Mouse (Mus musculus) left cerebral cortex, adult 18-20 months (tissue): ENCODE measurements around the gene Emp3. TPM values are rescaled to one million over a fixed set of nuclear protein-coding genes. Genes with fewer than 3 reads are reported as not detected.

Experiments used
- DNase-seq, 2 experiments: peaks; one replicate each; pipeline ENCODE4 v3.0.0; 2021 to 2022; ENCODE audit warnings: low spot score in 2 of 2, mixed read lengths in 1 of 2
- total RNA-seq, 2 experiments: library from RNA; stranded (reverse); gene quantifications; 2 replicates each; pipeline ENCODE4 v1.2.3; 2021

The Emp3 gene
- total RNA-seq, 2 experiments from 2014 or later: 5.5 to 8.4 TPM

DNA sequence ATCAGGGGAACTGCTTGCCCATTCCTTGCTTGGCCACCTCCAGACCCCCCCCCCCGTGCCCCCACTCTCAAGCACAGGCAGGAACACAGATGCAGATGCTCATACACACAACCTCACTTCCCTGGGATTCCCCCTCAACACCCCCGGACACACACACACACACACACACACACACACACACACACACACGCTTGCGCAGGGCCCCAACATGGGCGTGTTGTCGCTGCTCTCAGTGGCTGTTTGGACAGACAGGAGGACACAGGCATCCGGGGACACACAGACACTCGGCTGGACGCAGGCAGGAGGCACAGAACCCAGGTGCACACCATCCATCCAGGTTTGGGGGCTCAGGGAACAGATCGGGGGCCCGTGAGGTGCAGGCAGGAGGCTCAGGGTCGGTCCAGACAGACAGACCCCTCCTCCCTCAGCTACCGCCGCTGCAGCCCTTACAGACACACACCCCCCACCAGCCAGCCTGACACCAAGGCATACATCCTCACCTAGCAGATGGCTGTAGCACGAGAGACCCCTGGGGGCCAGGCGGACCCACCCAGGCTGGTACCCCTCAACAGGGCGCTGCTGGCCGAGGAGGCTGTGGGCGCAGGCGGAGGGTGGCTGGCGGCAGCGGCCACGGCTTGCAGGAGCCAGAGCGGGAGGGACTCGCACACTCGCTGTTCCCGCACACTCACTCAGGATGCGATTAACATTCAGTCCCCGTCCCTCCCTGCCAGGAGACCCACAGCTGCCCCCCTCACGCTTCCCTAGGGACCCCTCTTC is 50.7 kb downstream of the Emp3 start:
- DNase-seq: peak in 1 of 2 experiments; percentile 12

DNA sequence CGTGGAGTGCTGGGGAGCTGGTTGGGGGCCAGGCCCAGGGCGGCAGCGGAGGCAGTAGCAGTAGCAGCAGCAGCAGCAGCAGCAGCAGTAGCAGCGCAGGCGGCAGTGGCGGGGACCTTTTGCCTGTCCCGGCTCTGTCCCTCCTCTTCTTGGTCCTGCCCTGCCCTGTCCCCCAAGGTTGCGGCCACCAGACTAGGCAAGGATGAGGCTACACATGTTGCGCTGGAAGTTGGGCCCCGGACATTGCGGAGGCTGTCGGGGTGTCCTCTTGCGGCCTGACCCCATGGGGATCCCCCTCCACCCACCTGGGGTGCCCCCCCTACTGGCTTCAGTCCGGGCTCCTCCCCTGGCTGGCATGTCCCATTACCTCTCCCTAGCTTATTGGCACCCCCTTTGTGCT is 51.4 kb downstream of the Emp3 start:
- DNase-seq: no peak

DNA sequence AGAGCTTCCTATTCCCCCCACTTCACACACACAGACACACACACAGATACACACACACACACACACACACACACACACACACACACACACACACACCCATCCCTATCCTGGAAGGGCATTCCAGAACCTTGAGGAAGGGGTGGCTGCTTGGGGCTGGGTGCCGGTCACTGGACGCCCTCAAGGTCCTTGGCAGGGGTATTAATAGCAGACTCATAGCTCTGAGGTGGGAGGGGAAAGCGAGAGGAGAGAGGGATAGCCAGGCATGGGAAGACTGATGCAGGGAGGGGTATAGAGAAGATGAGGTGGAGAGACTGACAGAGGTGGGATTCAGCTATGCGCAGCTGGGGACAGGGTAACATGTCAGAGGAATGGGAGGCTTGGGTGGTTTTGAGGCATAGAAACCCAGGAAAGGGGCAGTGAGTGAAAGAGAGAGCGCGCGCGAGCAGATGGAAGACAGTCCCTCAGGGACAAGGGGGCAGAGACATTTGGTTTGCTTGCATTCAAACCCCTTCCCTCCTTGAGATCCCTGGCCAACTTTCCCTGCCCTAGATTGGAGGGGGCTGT is 52.0 kb downstream of the Emp3 start:
- no peak for DNase-seq

Other genes with a start within 250 kb of the Emp3 start
- 10 to 100 TPM; 11.1 to 13.3 TPM for gene Ntn5, start 237.4 kb downstream of the Emp3 start, total RNA-seq
- gene Sec1, start 227.0 kb downstream of the Emp3 start, total RNA-seq: 1 to 10 TPM; 1.2 to 1.7 TPM
- gene Car11, start 221.6 kb downstream of the Emp3 start, total RNA-seq: 100 to 1,000 TPM; 215 to 220 TPM
- 10 to 100 TPM; 63.1 to 84.6 TPM for gene Dbp, start 216.3 kb downstream of the Emp3 start, total RNA-seq
- gene Rpl18, start 205.9 kb downstream of the Emp3 start, total RNA-seq: 100 to 1,000 TPM; 331 to 369 TPM
- gene Sphk2, start 203.4 kb downstream of the Emp3 start, total RNA-seq: 10 to 100 TPM; 32.3 to 33.0 TPM
- under 1 TPM in 1 of 2 experiments, not detected in 1; 0.21 TPM for gene Fam83e, start 200.2 kb downstream of the Emp3 start, total RNA-seq
- gene Spaca4, start 195.6 kb downstream of the Emp3 start, total RNA-seq: not detected
- 100 to 1,000 TPM; 229 to 237 TPM for gene Lmtk3, start 137.7 kb downstream of the Emp3 start, total RNA-seq
- gene Sult2b1, start 136.7 kb downstream of the Emp3 start, total RNA-seq: 10 to 100 TPM; 11.3 to 13.7 TPM
- gene Cyth2, start 106.8 kb downstream of the Emp3 start, total RNA-seq: 100 to 1,000 TPM; 191 to 210 TPM
- 1 to 10 TPM; 2.2 to 2.6 TPM for gene Kcnj14, start 96.6 kb downstream of the Emp3 start, total RNA-seq
- 10 to 100 TPM; 20.1 to 23.2 TPM for gene Grwd1, start 90.5 kb downstream of the Emp3 start, total RNA-seq
- 10 to 100 TPM; 69.0 to 76.2 TPM for gene Kdelr1, start 48.6 kb downstream of the Emp3 start, total RNA-seq
- 10 to 100 TPM; 10.7 to 10.9 TPM for gene Grin2d, start 43.0 kb downstream of the Emp3 start, total RNA-seq
- not detected for gene Syngr4, start 24.7 kb downstream of the Emp3 start, total RNA-seq
- gene Tmem143, start 24.5 kb downstream of the Emp3 start, total RNA-seq: 10 to 100 TPM; 20.9 to 22.0 TPM
- gene Ccdc114, start 2.7 kb upstream of the Emp3 start, total RNA-seq: 1 to 10 TPM; 2.6 to 2.7 TPM
- 1 to 10 TPM; 1.4 to 2.5 TPM for gene Abcc6, start 108.9 kb upstream of the Emp3 start, total RNA-seq
- gene Nomo1, start 112.3 kb upstream of the Emp3 start, total RNA-seq: 100 to 1,000 TPM; 105 to 106 TPM
- 10 to 100 TPM; 38.7 to 43.1 TPM for gene Kcnj11, start 179.4 kb upstream of the Emp3 start, total RNA-seq